Mouse (Mus musculus): ENCODE measurements around the gene Gm21317. TPM values are rescaled to one million over a fixed set of nuclear protein-coding genes. Genes with fewer than 3 reads are reported as not detected.

The Gm21317 gene
- not detected in 2 replicates for polyA plus RNA-seq (2015; fragmentation: Nextera tagmentation; extraction: Ambion mirVana)

GRCm38 (mm10) chrY:82224927-82225326 lies at the start of gene Gm21317:
Gene Gm21317, plus strand, starts transcription at chrY:82225227.

All from neural tube, postnatal 0 days (tissue).